ENCODE assay signal across 11 mouse cellular contexts in genomic region chr9:12404185-12404584, GRCm38 (mm10).
DNase-seq lines count a peak whose midpoint lies in the region; ATAC-seq and TF ChIP-seq lines count a peak whose summit lies in the region.
"Had no signal": no experiment of that assay in that cellular context is flagged by ENCODE, and none has a peak within 500 bp of the region (broad histone marks: within the 10 kb centered on the region; RNA-seq: fewer than 3 reads in every experiment).

No protein-coding gene starts in this region.

- H3K27ac ChIP-seq in kidney, postnatal 0 days = no peak overlapping the region
- no peak overlapping the region for H3K27ac ChIP-seq in kidney, embryonic 14.5 days (ENCODE audit: low read depth, low read length)
- H3K27ac ChIP-seq in midbrain, postnatal 0 days (ENCODE audit: low read depth, low read length) = no peak overlapping the region
- no peak overlapping the region for H3K27ac ChIP-seq in midbrain, embryonic 13.5 days
- no peak overlapping the region for H3K27ac ChIP-seq in liver, embryonic 11.5 days (ENCODE audit: low read depth, low read length)
- H3K27ac ChIP-seq: limb, embryonic 12.5 days had no signal

- no peaks in the 10 kb centered on the region for H3K36me3 ChIP-seq in kidney, postnatal 0 days (ENCODE audit: insufficient read depth, low read length)
- H3K36me3 ChIP-seq in kidney, embryonic 14.5 days (ENCODE audit: control insufficient read depth, insufficient read depth, low read length) = no peaks in the 10 kb centered on the region
- H3K36me3 ChIP-seq in midbrain, postnatal 0 days (ENCODE audit: insufficient read depth, low read length) = no peaks in the 10 kb centered on the region
- no peaks in the 10 kb centered on the region for H3K36me3 ChIP-seq in midbrain, embryonic 13.5 days
- no peaks in the 10 kb centered on the region for H3K36me3 ChIP-seq in liver, embryonic 11.5 days (ENCODE audit: control insufficient read depth, insufficient read depth, low read length)
- H3K36me3 ChIP-seq: limb, embryonic 12.5 days had no signal

- no peak for TF ChIP-seq CTCF in kidney, postnatal 0 days (IDR thresholded peaks at IDR 0.05; ENCODE audit: low read depth)
- TF ChIP-seq CTCF in midbrain, postnatal 0 days (IDR thresholded peaks at IDR 0.05) = no peak

- no peak overlapping the region for H3K4me3 ChIP-seq in kidney, postnatal 0 days (replicated peaks; ENCODE audit: low read depth, low read length)
- no peak overlapping the region for H3K4me3 ChIP-seq in kidney, embryonic 14.5 days (ENCODE audit: low read length)
- H3K4me3 ChIP-seq in midbrain, postnatal 0 days (ENCODE audit: low read depth, low read length) = no peak overlapping the region
- H3K4me3 ChIP-seq in midbrain, embryonic 13.5 days (replicated peaks) = no peak overlapping the region
- H3K4me3 ChIP-seq in liver, embryonic 11.5 days (ENCODE audit: low read depth, low read length) = no peak overlapping the region
- H3K4me3 ChIP-seq: limb, embryonic 12.5 days had no signal

- H3K9ac ChIP-seq in kidney, postnatal 0 days (ENCODE audit: low read depth, low read length) = no peak overlapping the region
- H3K9ac ChIP-seq in kidney, embryonic 14.5 days (ENCODE audit: low read depth, low read length) = no peak overlapping the region
- H3K9ac ChIP-seq in midbrain, postnatal 0 days (replicated peaks; ENCODE audit: low read length, poor library complexity, severe bottlenecking) = no peak overlapping the region
- H3K9ac ChIP-seq in midbrain, embryonic 13.5 days (replicated peaks) = no peak overlapping the region
- H3K9ac ChIP-seq in liver, embryonic 11.5 days (ENCODE audit: low read depth, low read length) = no peak overlapping the region
- H3K9ac ChIP-seq: limb, embryonic 12.5 days had no signal

- peak; percentile 2 to 6 for DNase-seq in cerebellum, adult 18-20 months
- no peak for DNase-seq in cerebellum, adult 9-11 months
- peak; percentile 3 for DNase-seq in kidney, postnatal 0 days (ENCODE audit: low spot score)
- DNase-seq in midbrain, postnatal 0 days (ENCODE audit: low spot score) = peak; percentile 65
- peak; percentile 33 for DNase-seq in brain, adult 2 months (ENCODE audit: low read depth, low spot score)
- DNase-seq in liver, embryonic 11.5 days (ENCODE audit: low spot score) = no peak
- DNase-seq: gastrocnemius, postnatal 36 days; kidney, adult 18-20 months had no signal

- H3K27me3 ChIP-seq in kidney, postnatal 0 days (ENCODE audit: insufficient read depth, low read length) = no peaks in the 10 kb centered on the region
- no peaks in the 10 kb centered on the region for H3K27me3 ChIP-seq in kidney, embryonic 14.5 days (ENCODE audit: control insufficient read depth, insufficient read depth, low read length)
- H3K27me3 ChIP-seq in midbrain, postnatal 0 days (ENCODE audit: insufficient read depth, low read length) = no peaks in the 10 kb centered on the region
- H3K27me3 ChIP-seq in midbrain, embryonic 13.5 days = no peaks in the 10 kb centered on the region
- no peaks in the 10 kb centered on the region for H3K27me3 ChIP-seq in liver, embryonic 11.5 days (replicated peaks; ENCODE audit: control insufficient read depth, insufficient read depth, low read length)
- H3K27me3 ChIP-seq: limb, embryonic 12.5 days had no signal

- H3K4me1 ChIP-seq in kidney, postnatal 0 days (replicated peaks; ENCODE audit: insufficient read depth, low read length) = no peaks in the 10 kb centered on the region
- H3K4me1 ChIP-seq in kidney, embryonic 14.5 days (ENCODE audit: control insufficient read depth, insufficient read depth, low read length) = no peaks in the 10 kb centered on the region
- no peaks in the 10 kb centered on the region for H3K4me1 ChIP-seq in midbrain, postnatal 0 days (ENCODE audit: insufficient read depth, low read length)
- H3K4me1 ChIP-seq in midbrain, embryonic 13.5 days (replicated peaks) = no peaks in the 10 kb centered on the region
- H3K4me1 ChIP-seq in liver, embryonic 11.5 days (replicated peaks; ENCODE audit: control insufficient read depth, insufficient read depth, low read length) = no peaks in the 10 kb centered on the region
- H3K4me1 ChIP-seq: limb, embryonic 12.5 days had no signal

- WGBS in kidney, postnatal 0 days = 33% methylated on average over 1 of the region's 1 CpGs
- 54% methylated on average over 1 of the region's 1 CpGs for WGBS in kidney, embryonic 14.5 days
- 57% methylated on average over 1 of the region's 1 CpGs for WGBS in midbrain, postnatal 0 days
- 69% methylated on average over 1 of the region's 1 CpGs for WGBS in midbrain, embryonic 13.5 days
- 56% methylated on average over 1 of the region's 1 CpGs for WGBS in liver, embryonic 11.5 days

- H3K4me2 ChIP-seq in kidney, postnatal 0 days (ENCODE audit: low read length) = no peak overlapping the region
- H3K4me2 ChIP-seq in kidney, embryonic 14.5 days (replicated peaks; ENCODE audit: low read depth, low read length) = no peak overlapping the region
- H3K4me2 ChIP-seq in midbrain, postnatal 0 days (ENCODE audit: low read depth, low read length, poor library complexity, severe bottlenecking) = no peak overlapping the region
- H3K4me2 ChIP-seq in midbrain, embryonic 13.5 days (replicated peaks) = no peak overlapping the region
- H3K4me2 ChIP-seq in liver, embryonic 11.5 days = no peak overlapping the region
- H3K4me2 ChIP-seq: limb, embryonic 12.5 days had no signal

- no peaks in the 10 kb centered on the region for H3K9me3 ChIP-seq in kidney, postnatal 0 days (replicated peaks; ENCODE audit: low read length)
- H3K9me3 ChIP-seq in kidney, embryonic 14.5 days (ENCODE audit: control insufficient read depth, low read length) = no peaks in the 10 kb centered on the region
- H3K9me3 ChIP-seq in midbrain, postnatal 0 days (ENCODE audit: low read length) = no peaks in the 10 kb centered on the region
- no peaks in the 10 kb centered on the region for H3K9me3 ChIP-seq in midbrain, embryonic 13.5 days
- H3K9me3 ChIP-seq in liver, embryonic 11.5 days (ENCODE audit: control insufficient read depth, low read length) = no peaks in the 10 kb centered on the region
- H3K9me3 ChIP-seq: limb, embryonic 12.5 days had no signal

- no peak for ATAC-seq in kidney, postnatal 0 days (replicated peaks; ENCODE audit: low FRiP score, low read depth)
- ATAC-seq in kidney, embryonic 14.5 days (ENCODE audit: low FRiP score, low TSS enrichment) = no peak
- ATAC-seq in midbrain, postnatal 0 days (ENCODE audit: low FRiP score) = no peak
- no peak for ATAC-seq in midbrain, embryonic 13.5 days
- ATAC-seq in liver, embryonic 11.5 days (replicated peaks; ENCODE audit: low FRiP score) = no peak

Comparison
In these comparisons a context has a peak if more than half of its experiments do, and no peak if none do; other contexts are left out.
1. DNase-seq: peak in cerebellum, adult 18-20 months (2 of 2), kidney, postnatal 0 days (single experiment), midbrain, postnatal 0 days (single experiment) and brain, adult 2 months (single experiment); none in cerebellum, adult 9-11 months (single experiment) and liver, embryonic 11.5 days (single experiment).